Mouse (Mus musculus) kidney, adult 2 months (tissue): ENCODE measurements at regions not wholly inside any gene's neighbourhood (a gene's known extent, or its start where the extent isn't known, plus 50 kb on each side); places are given as distances from the start of the nearest gene placed in this dataset.

Experiments used
- DNase-seq: peaks from one replicate; pipeline ENCODE4 v3.0.0; 2021
- H3K27ac ChIP-seq: fragments of 200-500 bp; 2 replicates; pipeline ENCODE4 v1.5.1; 2012; ENCODE audit warnings: low read depth, low read length, control low read depth, inconsistent platforms; ENCODE audit not compliant: insufficient read depth
- H3K27me3 ChIP-seq: fragments of 200-500 bp; replicated peaks from 2 replicates; pipeline ENCODE4 v1.6.1; 2012; ENCODE audit warnings: mild to moderate bottlenecking, moderate library complexity, low read length, inconsistent platforms; ENCODE audit not compliant: control insufficient read depth, insufficient read depth
- H3K36me3 ChIP-seq: fragments of 200-500 bp; 2 replicates; pipeline ENCODE4 v1.6.1; 2012; ENCODE audit warnings: mild to moderate bottlenecking, moderate library complexity, low read length, inconsistent platforms; ENCODE audit not compliant: control insufficient read depth, insufficient read depth
- H3K4me1 ChIP-seq: fragments of 200-500 bp; 2 replicates; pipeline ENCODE4 v1.6.1; 2011; ENCODE audit warnings: low read length; ENCODE audit not compliant: control insufficient read depth, insufficient read depth
- H3K4me3 ChIP-seq: fragments of 200-500 bp; 2 replicates; pipeline ENCODE4 v1.5.1; 2011; ENCODE audit warnings: mild to moderate bottlenecking, low read depth, low read length, control low read depth; ENCODE audit not compliant: insufficient read depth
- CTCF ChIP-seq: fragments of 200-500 bp; conservative IDR thresholded peaks from 2 replicates; pipeline ENCODE4 v1.5.1; 2011; ENCODE audit warnings: low read depth, mild to moderate bottlenecking, control low read depth, low read length, moderate library complexity, mixed read lengths; ENCODE audit not compliant: insufficient read depth, insufficient read length
- POLR2A ChIP-seq: fragments of 200-500 bp; IDR thresholded peaks from one replicate; pipeline ENCODE4 v1.6.1; 2011; ENCODE audit warnings: low read depth, low read length, control low read depth
- WGBS: fragments of 180-500 bp; shearing (Covaris S2); methylation state at CpG from one replicate; pipeline ENCODE4 v1.1.7; 2018; 5-methylcytosine and 5-hydroxymethylcytosine counted together

GRCm38 (mm10) chr10:21525555-21525954 lies 67.4 kb upstream of the 1700020N01Rik start:
- H3K4me1 ChIP-seq, result no peaks in the 10 kb centered on the region
- DNase-seq, result no peak
- H3K27ac ChIP-seq, result no peak overlapping the region
- no peak overlapping the region for H3K4me3 ChIP-seq
- WGBS, result 80% methylated on average over 2 of the region's 2 CpGs
- H3K36me3 ChIP-seq, result no peaks in the 10 kb centered on the region
- H3K27me3 ChIP-seq, result no peaks in the 10 kb centered on the region
- no peak for TF ChIP-seq POLR2A
- no peak for TF ChIP-seq CTCF

- 84% methylated on average over 3 of the region's 3 CpGs for WGBS
- TF ChIP-seq POLR2A (no peak), CTCF (no peak)
- H3K4me1 ChIP-seq, result no peaks in the 10 kb centered on the region
- H3K4me3 ChIP-seq, result no peak overlapping the region
- no peaks in the 10 kb centered on the region for H3K36me3 ChIP-seq
- no peaks in the 10 kb centered on the region for H3K27me3 ChIP-seq
- H3K27ac ChIP-seq, result no peak overlapping the region
- no peak for DNase-seq
Measured at GRCm38 (mm10) chr10:21528396-21528795, 64.5 kb upstream of the 1700020N01Rik start.

GRCm38 (mm10) chr10:21529098-21529749 lies 63.7 kb upstream of the 1700020N01Rik start:
- no peak overlapping the region for H3K27ac ChIP-seq
- no peaks in the 10 kb centered on the region for H3K27me3 ChIP-seq
- TF ChIP-seq POLR2A, result no peak
- 0 out of 2 replicates have a peak, but pooled peaks have one; percentile 10 for TF ChIP-seq CTCF
- no peaks in the 10 kb centered on the region for H3K36me3 ChIP-seq
- H3K4me3 ChIP-seq, result no peak overlapping the region
- 76% methylated on average over 10 of the region's 10 CpGs for WGBS
- no peaks in the 10 kb centered on the region for H3K4me1 ChIP-seq
- no peak for DNase-seq

GRCm38 (mm10) chr10:21532142-21532541 lies 60.8 kb upstream of the 1700020N01Rik start:
- TF ChIP-seq POLR2A (no peak), CTCF (no peak)
- Histone ChIP-seq H3K27me3 (no peaks in the 10 kb centered on the region), H3K4me3 (no peak overlapping the region), H3K27ac (no peak overlapping the region), H3K4me1 (no peaks in the 10 kb centered on the region), H3K36me3 (no peaks in the 10 kb centered on the region)
- whole genome bisulfite sequencing, result 46% methylated on average over 1 of the region's 1 CpGs
- DNase-seq, result no peak

- no peak for DNase-seq
- H3K36me3 ChIP-seq, result no peaks in the 10 kb centered on the region
- no peaks in the 10 kb centered on the region for H3K27me3 ChIP-seq
- H3K4me3 ChIP-seq, result no peak overlapping the region
- no peak for TF ChIP-seq CTCF
- no peak for TF ChIP-seq POLR2A
- no peaks in the 10 kb centered on the region for H3K4me1 ChIP-seq
- no peak overlapping the region for H3K27ac ChIP-seq
- 68% methylated on average over 5 of the region's 5 CpGs for WGBS
Measured at GRCm38 (mm10) chr10:21535631-21536030, 57.3 kb upstream of the 1700020N01Rik start.

GRCm38 (mm10) chr10:21538481-21538880 lies 54.5 kb upstream of the 1700020N01Rik start:
- no peak overlapping the region for H3K4me3 ChIP-seq
- no peak for DNase-seq
- H3K27me3 ChIP-seq, result no peaks in the 10 kb centered on the region
- 77% methylated on average over 6 of the region's 6 CpGs for WGBS
- H3K4me1 ChIP-seq, result no peaks in the 10 kb centered on the region
- no peak overlapping the region for H3K27ac ChIP-seq
- TF ChIP-seq POLR2A, result no peak
- no peak for TF ChIP-seq CTCF
- H3K36me3 ChIP-seq, result no peaks in the 10 kb centered on the region
